Comparison of ENCODE assay signal across 9 mouse cellular contexts in the genomic region with DNA sequence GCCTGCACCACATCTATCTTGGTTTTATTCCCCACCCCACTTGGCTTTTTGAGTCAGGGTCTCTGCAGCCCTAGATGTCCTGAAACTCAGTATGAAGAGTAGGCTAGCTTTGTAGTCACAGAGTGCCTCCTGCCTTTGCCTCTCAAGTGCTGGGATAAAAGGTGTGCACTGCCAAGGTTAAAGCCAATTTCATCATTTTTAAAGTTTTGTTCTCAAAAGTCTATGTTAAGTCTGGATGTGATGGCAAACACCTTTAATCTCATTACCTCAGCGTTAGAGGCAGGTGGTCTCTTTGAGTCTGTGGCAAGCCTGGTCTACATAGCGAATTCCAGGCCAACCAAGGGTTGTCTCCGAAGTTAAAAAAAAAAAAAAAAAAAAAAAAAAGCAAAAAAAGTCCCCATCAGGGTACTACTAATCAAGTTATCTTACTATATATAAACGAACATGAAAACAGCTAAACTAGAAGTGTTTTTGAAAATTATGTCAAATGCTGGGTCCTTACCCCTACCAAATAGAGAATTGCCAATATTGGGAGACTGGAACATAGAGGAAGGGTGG. TPM values are rescaled to one million over a fixed set of nuclear protein-coding genes. Genes with fewer than 3 reads are reported as not detected.
A peak's percentile ranks its signal among the peaks of the same experiment; 100 is the strongest.
DNase-seq lines count a peak whose midpoint lies in the region; ATAC-seq and TF ChIP-seq lines count a peak whose summit lies in the region.
"Had no signal": no experiment of that assay in that cellular context is flagged by ENCODE, and none has a peak within 500 bp of the region (broad histone marks: within the 10 kb centered on the region; RNA-seq: fewer than 3 reads in every experiment).

No protein-coding gene starts in this region.

- DNase-seq in heart, adult 11 months = peak; percentile 74
- no peak for DNase-seq in heart, postnatal 4 days
- DNase-seq in liver, embryonic 14.5 days (ENCODE audit: low read depth in 3 of 3, low spot score in 3 of 3) = no peak
- DNase-seq in left cerebral cortex, adult 9 months (ENCODE audit: low spot score in 2 of 2) = no peak
- no peak for DNase-seq in right cerebral cortex, postnatal 25 days
- DNase-seq: thymus, postnatal 14 days had no signal

- TF ChIP-seq EP300 in liver, embryonic 14.5 days (IDR thresholded peaks at IDR 0.05; ENCODE audit: low read depth) = no peak

- TF ChIP-seq CTCF in C2C12 (IDR thresholded peaks at IDR 0.05; ENCODE audit: control insufficient read depth, insufficient read depth, insufficient read length) = no peak
- TF ChIP-seq CTCF in liver, embryonic 14.5 days (IDR thresholded peaks at IDR 0.05; ENCODE audit: low read depth) = no peak

- no peak overlapping the region for H3K27ac ChIP-seq in forebrain, embryonic 15.5 days (replicated peaks)
- no peak overlapping the region for H3K27ac ChIP-seq in liver, embryonic 14.5 days

- no peak overlapping the region for H3ac ChIP-seq in C2C12 (ENCODE audit: control insufficient read depth, insufficient read length, low read depth)

- H3K79me2 ChIP-seq in C2C12 (ENCODE audit: control insufficient read depth, insufficient read depth) = peaks cover 59% of the 10 kb centered on the region

- peaks cover 57% of the 10 kb centered on the region for H3K79me3 ChIP-seq in C2C12 (ENCODE audit: low read depth)

- H3K9me3 ChIP-seq in forebrain, embryonic 15.5 days = no peaks in the 10 kb centered on the region
- H3K9me3 ChIP-seq in liver, embryonic 14.5 days (ENCODE audit: control insufficient read depth, low read length) = no peaks in the 10 kb centered on the region

- 53% methylated on average over 4 of the region's 4 CpGs for WGBS in forebrain, embryonic 15.5 days
- 40% methylated on average over 4 of the region's 4 CpGs for WGBS in liver, embryonic 14.5 days (ENCODE audit: insufficient replicate concordance)

- no peak for ATAC-seq in forebrain, embryonic 15.5 days (replicated peaks)
- ATAC-seq in liver, embryonic 14.5 days (ENCODE audit: insufficient read depth) = no peak
- no peak for ATAC-seq in activated CD4-positive, CD25-positive, alpha-beta regulatory T cell, adult 4 months

- H3K9ac ChIP-seq in forebrain, embryonic 15.5 days (replicated peaks) = peak overlapping the region; percentile 78
- peak overlapping the region; percentile 87 for H3K9ac ChIP-seq in liver, embryonic 14.5 days (replicated peaks)

- H3K4me2 ChIP-seq in forebrain, embryonic 15.5 days (replicated peaks) = peak overlapping the region; percentile 72
- peak overlapping the region; percentile 78 for H3K4me2 ChIP-seq in liver, embryonic 14.5 days (ENCODE audit: low read depth)

- H3K27me3 ChIP-seq in C2C12 (ENCODE audit: control insufficient read depth, insufficient read depth, insufficient read length) = no peaks in the 10 kb centered on the region
- H3K27me3 ChIP-seq in forebrain, embryonic 15.5 days = no peaks in the 10 kb centered on the region
- H3K27me3 ChIP-seq in liver, embryonic 14.5 days (ENCODE audit: control insufficient read depth, insufficient read depth, low read length) = no peaks in the 10 kb centered on the region

- peak overlapping the region; percentile 67 for H3K4me3 ChIP-seq in C2C12 (ENCODE audit: insufficient read depth, poor library complexity, severe bottlenecking)
- H3K4me3 ChIP-seq in forebrain, embryonic 15.5 days = peak overlapping the region; percentile 80
- peak overlapping the region; percentile 91 for H3K4me3 ChIP-seq in liver, embryonic 14.5 days (ENCODE audit: insufficient read depth in 1 of 2, low read depth in 2 of 2, low read length in 2 of 2)

- H3K36me3 ChIP-seq in C2C12 (ENCODE audit: control insufficient read depth, insufficient read depth) = peaks cover 4% of the 10 kb centered on the region
- H3K36me3 ChIP-seq in forebrain, embryonic 15.5 days = no peaks in the 10 kb centered on the region
- H3K36me3 ChIP-seq in liver, embryonic 14.5 days (replicated peaks; ENCODE audit: control insufficient read depth, insufficient read depth, low read depth) = no peaks in the 10 kb centered on the region

- peaks cover 22% of the 10 kb centered on the region for H3K4me1 ChIP-seq in forebrain, embryonic 15.5 days
- H3K4me1 ChIP-seq in liver, embryonic 14.5 days (replicated peaks; ENCODE audit: control insufficient read depth in 2 of 2, insufficient read depth in 2 of 2, low read length in 1 of 2) = peaks cover 29% of the 10 kb centered on the region in 2 experiments

TF ChIP-seq in C2C12, 6 proteins besides CTCF, POLR2A, EP300 and RAD21:
- TF ChIP-seq MYOG (IDR thresholded peaks at IDR 0.05; ENCODE audit: control insufficient read depth, extremely low read depth, insufficient read length) (no peak), FOSL1 (IDR thresholded peaks at IDR 0.05; ENCODE audit: insufficient read depth, low read length, poor library complexity, severe bottlenecking) (no peak), USF1 (IDR thresholded peaks at IDR 0.05; ENCODE audit: low read depth) (no peak), MAX (IDR thresholded peaks at IDR 0.05) (no peak)

RNA-seq across cellular contexts. Expression of gene Nup98, which starts 1.1 kb away (rescaled TPM):
- total RNA-seq in heart, postnatal 4 days (2021) = 10 to 100 TPM; 50.3 to 50.7 TPM
- polyA plus RNA-seq in C2C12 (2012; fragmentation: generic; extraction: Trizol) = 23.0 TPM
- polyA plus RNA-seq in forebrain, embryonic 15.5 days (2015; fragmentation: Nextera tagmentation; extraction: Ambion mirVana) = 24.2 and 24.7 TPM in 2 replicates
- polyA plus RNA-seq in liver, embryonic 14.5 days (2012; rRNA removed) = 7.0 and 8.8 TPM in 2 replicates
- polyA plus RNA-seq in liver, embryonic 14.5 days (2014; fragmentation: Nextera tagmentation; extraction: Ambion mirVana) = 16.3 and 17.4 TPM in 2 replicates
- polyA plus RNA-seq in activated CD4-positive, CD25-positive, alpha-beta regulatory T cell, adult 4 months (2017; shearing (Covaris generic)) = 10 to 100 TPM; 33.8 to 33.9 TPM

RNA-seq across cellular contexts. Expression of gene Pgap2, which starts 1.1 kb away (rescaled TPM):
- total RNA-seq in heart, postnatal 4 days (2021) = 10 to 100 TPM; 43.2 to 47.4 TPM
- polyA plus RNA-seq in C2C12 (2012; fragmentation: generic; extraction: Trizol) = 22.6 TPM
- 52.9 and 54.1 TPM in 2 replicates for polyA plus RNA-seq in forebrain, embryonic 15.5 days (2015; fragmentation: Nextera tagmentation; extraction: Ambion mirVana)
- polyA plus RNA-seq in liver, embryonic 14.5 days (2012; rRNA removed) = 14.5 and 15.4 TPM in 2 replicates
- polyA plus RNA-seq in liver, embryonic 14.5 days (2014; fragmentation: Nextera tagmentation; extraction: Ambion mirVana) = 18.0 and 20.2 TPM in 2 replicates
- polyA plus RNA-seq in activated CD4-positive, CD25-positive, alpha-beta regulatory T cell, adult 4 months (2017; shearing (Covaris generic)) = 10 to 100 TPM; 47.6 to 62.3 TPM

RNA-seq across cellular contexts. Expression of gene Rhog, which starts 47.0 kb away (rescaled TPM):
- total RNA-seq in heart, postnatal 4 days (2021) = 10 to 100 TPM; 37.0 to 39.2 TPM
- polyA plus RNA-seq in C2C12 (2012; fragmentation: generic; extraction: Trizol) = 95.1 TPM
- polyA plus RNA-seq in forebrain, embryonic 15.5 days (2015; fragmentation: Nextera tagmentation; extraction: Ambion mirVana) = 16.7 and 19.6 TPM in 2 replicates
- 31.4 and 35.9 TPM in 2 replicates for polyA plus RNA-seq in liver, embryonic 14.5 days (2012; rRNA removed)
- polyA plus RNA-seq in liver, embryonic 14.5 days (2014; fragmentation: Nextera tagmentation; extraction: Ambion mirVana) = 53.4 and 55.6 TPM in 2 replicates
- polyA plus RNA-seq in activated CD4-positive, CD25-positive, alpha-beta regulatory T cell, adult 4 months (2017; shearing (Covaris generic)) = 100 to 1,000 TPM; 179 to 195 TPM

RNA-seq across cellular contexts. Expression of gene Stim1, which starts 58.7 kb away (rescaled TPM):
- 10 to 100 TPM; 23.9 to 24.0 TPM for total RNA-seq in heart, postnatal 4 days (2021)
- 8.6 TPM for polyA plus RNA-seq in C2C12 (2012; fragmentation: generic; extraction: Trizol)
- 9.6 and 11.1 TPM in 2 replicates for polyA plus RNA-seq in forebrain, embryonic 15.5 days (2015; fragmentation: Nextera tagmentation; extraction: Ambion mirVana)
- 6.9 and 7.9 TPM in 2 replicates for polyA plus RNA-seq in liver, embryonic 14.5 days (2012; rRNA removed)
- 9.3 and 11.2 TPM in 2 replicates for polyA plus RNA-seq in liver, embryonic 14.5 days (2014; fragmentation: Nextera tagmentation; extraction: Ambion mirVana)
- 10 to 100 TPM; 39.4 to 46.8 TPM for polyA plus RNA-seq in activated CD4-positive, CD25-positive, alpha-beta regulatory T cell, adult 4 months (2017; shearing (Covaris generic))
